Mouse (Mus musculus): ENCODE results near the gene Matn4. TPM values are rescaled to one million over a fixed set of nuclear protein-coding genes. Genes with fewer than 3 reads are reported as not detected.

Gene Matn4
- polyA plus RNA-seq, 1 experiment = 0.01 TPM

- Histone ChIP-seq H3K79me2 (ENCODE audit: control insufficient read depth, insufficient read depth) (peaks cover 86% of the 10 kb centered on the region), H3K4me3 (ENCODE audit: insufficient read depth, poor library complexity, severe bottlenecking) (no peak overlapping the region), H3K79me3 (ENCODE audit: low read depth) (peaks cover 55% of the 10 kb centered on the region), H3K27me3 (ENCODE audit: control insufficient read depth, insufficient read depth, insufficient read length) (no peaks in the 10 kb centered on the region), H3K36me3 (ENCODE audit: control insufficient read depth, insufficient read depth) (peaks cover 55% of the 10 kb centered on the region), H3ac (ENCODE audit: control insufficient read depth, insufficient read length, low read depth) (peak overlapping the region; percentile 40)
- TF ChIP-seq USF1 (IDR thresholded peaks at IDR 0.05; ENCODE audit: low read depth) = no peak
- no peak for TF ChIP-seq MAX (IDR thresholded peaks at IDR 0.05)
- TF ChIP-seq MYOG (IDR thresholded peaks at IDR 0.05; ENCODE audit: control insufficient read depth, extremely low read depth, insufficient read length) = no peak
- TF ChIP-seq CTCF (IDR thresholded peaks at IDR 0.05; ENCODE audit: control insufficient read depth, insufficient read depth, insufficient read length) = no peak
- TF ChIP-seq CEBPB (IDR thresholded peaks at IDR 0.05; ENCODE audit: low read depth) = no peak
- peak; percentile 32 for TF ChIP-seq FOSL1 (IDR thresholded peaks at IDR 0.05; ENCODE audit: insufficient read depth, low read length, poor library complexity, severe bottlenecking)
- peak; percentile 4 for TF ChIP-seq MYOD1 (IDR thresholded peaks at IDR 0.05; ENCODE audit: control insufficient read depth, insufficient read length, low read depth)
Measured at GRCm38 (mm10) chr2:164431676-164432465, 26.9 kb upstream of the Matn4 start.

- Histone ChIP-seq H3K36me3 (ENCODE audit: control insufficient read depth, insufficient read depth) (peaks cover 65% of the 10 kb centered on the region), H3K79me2 (ENCODE audit: control insufficient read depth, insufficient read depth) (peaks cover 80% of the 10 kb centered on the region), H3K79me3 (ENCODE audit: low read depth) (peaks cover 43% of the 10 kb centered on the region), H3ac (ENCODE audit: control insufficient read depth, insufficient read length, low read depth) (no peak overlapping the region), H3K4me3 (ENCODE audit: insufficient read depth, poor library complexity, severe bottlenecking) (no peak overlapping the region), H3K27me3 (ENCODE audit: control insufficient read depth, insufficient read depth, insufficient read length) (no peaks in the 10 kb centered on the region)
- no peak for TF ChIP-seq CTCF (IDR thresholded peaks at IDR 0.05; ENCODE audit: control insufficient read depth, insufficient read depth, insufficient read length)
- no peak for TF ChIP-seq MYOG (IDR thresholded peaks at IDR 0.05; ENCODE audit: control insufficient read depth, extremely low read depth, insufficient read length)
- TF ChIP-seq CEBPB (IDR thresholded peaks at IDR 0.05; ENCODE audit: low read depth) = no peak
- no peak for TF ChIP-seq USF1 (IDR thresholded peaks at IDR 0.05; ENCODE audit: low read depth)
- TF ChIP-seq MYOD1 (IDR thresholded peaks at IDR 0.05; ENCODE audit: control insufficient read depth, insufficient read length, low read depth) = no peak
- no peak for TF ChIP-seq FOSL1 (IDR thresholded peaks at IDR 0.05; ENCODE audit: insufficient read depth, low read length, poor library complexity, severe bottlenecking)
- no peak for TF ChIP-seq MAX (IDR thresholded peaks at IDR 0.05)
Measured at GRCm38 (mm10) chr2:164430697-164431096, 25.7 kb upstream of the Matn4 start.

- Histone ChIP-seq H3K27me3 (ENCODE audit: control insufficient read depth, insufficient read depth, insufficient read length) (no peaks in the 10 kb centered on the region), H3K79me3 (ENCODE audit: low read depth) (peaks cover 37% of the 10 kb centered on the region), H3K79me2 (ENCODE audit: control insufficient read depth, insufficient read depth) (peaks cover 74% of the 10 kb centered on the region), H3ac (ENCODE audit: control insufficient read depth, insufficient read length, low read depth) (no peak overlapping the region), H3K4me3 (ENCODE audit: insufficient read depth, poor library complexity, severe bottlenecking) (no peak overlapping the region), H3K36me3 (ENCODE audit: control insufficient read depth, insufficient read depth) (peaks cover 67% of the 10 kb centered on the region)
- TF ChIP-seq CTCF (IDR thresholded peaks at IDR 0.05; ENCODE audit: control insufficient read depth, insufficient read depth, insufficient read length) (no peak), MAX (IDR thresholded peaks at IDR 0.05) (no peak), MYOD1 (IDR thresholded peaks at IDR 0.05; ENCODE audit: control insufficient read depth, insufficient read length, low read depth) (no peak), FOSL1 (IDR thresholded peaks at IDR 0.05; ENCODE audit: insufficient read depth, low read length, poor library complexity, severe bottlenecking) (no peak), USF1 (IDR thresholded peaks at IDR 0.05; ENCODE audit: low read depth) (no peak), CEBPB (IDR thresholded peaks at IDR 0.05; ENCODE audit: low read depth) (no peak), MYOG (IDR thresholded peaks at IDR 0.05; ENCODE audit: control insufficient read depth, extremely low read depth, insufficient read length) (no peak)
Measured at GRCm38 (mm10) chr2:164429881-164430615, 25.1 kb upstream of the Matn4 start.

- peaks cover 58% of the 10 kb centered on the region for H3K79me2 ChIP-seq (ENCODE audit: control insufficient read depth, insufficient read depth)
- H3K79me3 ChIP-seq (ENCODE audit: low read depth) = peaks cover 21% of the 10 kb centered on the region
- no peak overlapping the region for H3K4me3 ChIP-seq (ENCODE audit: insufficient read depth, poor library complexity, severe bottlenecking)
- no peak for TF ChIP-seq CEBPB (IDR thresholded peaks at IDR 0.05; ENCODE audit: low read depth)
- no peak for TF ChIP-seq MYOD1 (IDR thresholded peaks at IDR 0.05; ENCODE audit: control insufficient read depth, insufficient read length, low read depth)
- TF ChIP-seq USF1 (IDR thresholded peaks at IDR 0.05; ENCODE audit: low read depth) = no peak
- no peak for TF ChIP-seq CTCF (IDR thresholded peaks at IDR 0.05; ENCODE audit: control insufficient read depth, insufficient read depth, insufficient read length)
- no peak for TF ChIP-seq FOSL1 (IDR thresholded peaks at IDR 0.05; ENCODE audit: insufficient read depth, low read length, poor library complexity, severe bottlenecking)
- TF ChIP-seq MYOG (IDR thresholded peaks at IDR 0.05; ENCODE audit: control insufficient read depth, extremely low read depth, insufficient read length) = no peak
- no peak for TF ChIP-seq MAX (IDR thresholded peaks at IDR 0.05)
- H3ac ChIP-seq (ENCODE audit: control insufficient read depth, insufficient read length, low read depth) = no peak overlapping the region
- H3K27me3 ChIP-seq (ENCODE audit: control insufficient read depth, insufficient read depth, insufficient read length) = no peaks in the 10 kb centered on the region
- H3K36me3 ChIP-seq (ENCODE audit: control insufficient read depth, insufficient read depth) = peaks cover 77% of the 10 kb centered on the region
Measured at GRCm38 (mm10) chr2:164428451-164428850, 23.5 kb upstream of the Matn4 start.

GRCm38 (mm10) chr2:164426952-164427351 is 22.0 kb upstream of the Matn4 start:
- TF ChIP-seq USF1 (IDR thresholded peaks at IDR 0.05; ENCODE audit: low read depth) = no peak
- TF ChIP-seq MYOG (IDR thresholded peaks at IDR 0.05; ENCODE audit: control insufficient read depth, extremely low read depth, insufficient read length) = no peak
- no peak for TF ChIP-seq CEBPB (IDR thresholded peaks at IDR 0.05; ENCODE audit: low read depth)
- no peak for TF ChIP-seq CTCF (IDR thresholded peaks at IDR 0.05; ENCODE audit: control insufficient read depth, insufficient read depth, insufficient read length)
- no peak for TF ChIP-seq MAX (IDR thresholded peaks at IDR 0.05)
- no peak for TF ChIP-seq FOSL1 (IDR thresholded peaks at IDR 0.05; ENCODE audit: insufficient read depth, low read length, poor library complexity, severe bottlenecking)
- no peak for TF ChIP-seq MYOD1 (IDR thresholded peaks at IDR 0.05; ENCODE audit: control insufficient read depth, insufficient read length, low read depth)
- Histone ChIP-seq H3K79me3 (ENCODE audit: low read depth) (peaks cover 20% of the 10 kb centered on the region), H3K79me2 (ENCODE audit: control insufficient read depth, insufficient read depth) (peaks cover 49% of the 10 kb centered on the region), H3ac (ENCODE audit: control insufficient read depth, insufficient read length, low read depth) (no peak overlapping the region), H3K27me3 (ENCODE audit: control insufficient read depth, insufficient read depth, insufficient read length) (no peaks in the 10 kb centered on the region), H3K36me3 (ENCODE audit: control insufficient read depth, insufficient read depth) (peaks cover 88% of the 10 kb centered on the region), H3K4me3 (ENCODE audit: insufficient read depth, poor library complexity, severe bottlenecking) (no peak overlapping the region)

Data from C2C12 (cell line).